Comparison of ENCODE assay signal across 8 mouse cellular contexts in the genomic region with DNA sequence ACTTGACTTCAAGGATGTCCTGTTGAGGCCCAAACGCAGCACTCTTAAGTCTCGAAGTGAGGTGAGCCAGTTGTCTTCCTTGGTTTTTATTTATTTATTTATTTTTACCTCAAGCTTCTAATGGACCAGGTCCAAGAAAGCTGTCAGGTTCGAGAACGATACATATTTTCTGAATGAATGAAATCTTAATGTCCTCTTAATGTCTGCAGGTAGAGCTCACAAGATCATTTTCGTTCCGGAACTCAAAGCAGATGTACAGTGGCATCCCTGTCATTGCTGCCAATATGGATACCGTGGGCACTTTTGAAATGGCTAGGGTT. TPM values are rescaled to one million over a fixed set of nuclear protein-coding genes. Genes with fewer than 3 reads are reported as not detected.
DNase-seq lines count a peak whose midpoint lies in the region; ATAC-seq and TF ChIP-seq lines count a peak whose summit lies in the region.

No protein-coding gene starts in this region.

- WGBS in lung, embryonic 15.5 days: 68% methylated on average over 7 of the region's 7 CpGs
- WGBS in limb, embryonic 10.5 days: 81% methylated on average over 7 of the region's 7 CpGs
- 82% methylated on average over 7 of the region's 7 CpGs for WGBS in neural tube, embryonic 14.5 days

- no peaks in the 10 kb centered on the region for H3K27me3 ChIP-seq in lung, embryonic 15.5 days
- H3K27me3 ChIP-seq in limb, embryonic 10.5 days (ENCODE audit: low read depth, poor library complexity, severe bottlenecking): no peaks in the 10 kb centered on the region
- no peaks in the 10 kb centered on the region for H3K27me3 ChIP-seq in neural tube, embryonic 14.5 days (ENCODE audit: control insufficient read depth, insufficient read depth, low read length)

- TF ChIP-seq POLR2A in embryonic fibroblast, embryonic 13.5 days (IDR thresholded peaks at IDR 0.05; ENCODE audit: low read depth, low read length): no peak; the same call in 1 of the 2 replicates

- H3K4me1 ChIP-seq in lung, embryonic 15.5 days: peaks cover 18% of the 10 kb centered on the region
- H3K4me1 ChIP-seq in embryonic fibroblast, embryonic 13.5 days (ENCODE audit: control insufficient read depth, insufficient read depth, low read length): no peaks in the 10 kb centered on the region
- peaks cover 23% of the 10 kb centered on the region for H3K4me1 ChIP-seq in limb, embryonic 10.5 days
- peaks cover 12% of the 10 kb centered on the region for H3K4me1 ChIP-seq in neural tube, embryonic 14.5 days (ENCODE audit: control insufficient read depth, insufficient read depth, low read length)

- H3K27ac ChIP-seq in lung, embryonic 15.5 days: no peak overlapping the region
- peak overlapping the region; percentile 78 for H3K27ac ChIP-seq in embryonic fibroblast, embryonic 13.5 days (ENCODE audit: insufficient read depth, low read length)
- peak overlapping the region; percentile 94 for H3K27ac ChIP-seq in limb, embryonic 10.5 days
- H3K27ac ChIP-seq in neural tube, embryonic 14.5 days (ENCODE audit: low read depth, low read length): no peak overlapping the region

- no peak for ATAC-seq in lung, embryonic 15.5 days (ENCODE audit: borderline replicate concordance, extremely low read depth, low FRiP score, low TSS enrichment)
- ATAC-seq in neural tube, embryonic 14.5 days (ENCODE audit: low read depth): no peak
- ATAC-seq in granulocyte monocyte progenitor cell, adult 5-6 weeks (replicated peaks; ENCODE audit: poor library complexity, severe bottlenecking): no peak

- H3K4me3 ChIP-seq in lung, embryonic 15.5 days: peak overlapping the region; percentile 85
- H3K4me3 ChIP-seq in embryonic fibroblast, embryonic 13.5 days (ENCODE audit: insufficient read depth, low read length): peak overlapping the region; percentile 54
- peak overlapping the region; percentile 87 for H3K4me3 ChIP-seq in limb, embryonic 10.5 days
- H3K4me3 ChIP-seq in neural tube, embryonic 14.5 days (ENCODE audit: low read depth, low read length): peak overlapping the region; percentile 67

- peaks cover 37% of the 10 kb centered on the region for H3K36me3 ChIP-seq in lung, embryonic 15.5 days
- peaks cover 53% of the 10 kb centered on the region for H3K36me3 ChIP-seq in limb, embryonic 10.5 days
- H3K36me3 ChIP-seq in neural tube, embryonic 14.5 days (ENCODE audit: control insufficient read depth, insufficient read depth, low read length): peaks cover 14% of the 10 kb centered on the region

- no peaks in the 10 kb centered on the region for H3K9me3 ChIP-seq in lung, embryonic 15.5 days
- no peaks in the 10 kb centered on the region for H3K9me3 ChIP-seq in limb, embryonic 10.5 days (replicated peaks)
- no peaks in the 10 kb centered on the region for H3K9me3 ChIP-seq in neural tube, embryonic 14.5 days (ENCODE audit: control insufficient read depth, low read length)

- no peak for TF ChIP-seq CTCF in embryonic fibroblast, embryonic 13.5 days (IDR thresholded peaks at IDR 0.05; ENCODE audit: borderline replicate concordance, insufficient read depth, low read length)

- H3K4me2 ChIP-seq in lung, embryonic 15.5 days: peak overlapping the region; percentile 81
- H3K4me2 ChIP-seq in neural tube, embryonic 14.5 days (ENCODE audit: low read depth, low read length): peak overlapping the region; percentile 57

- DNase-seq in lung, postnatal 25 days (ENCODE audit: low spot score): no peak
- DNase-seq in limb, embryonic 10.5 days (ENCODE audit: low spot score): no peak
- DNase-seq in cerebellum, adult 11 months: no peak
- no peak for DNase-seq in adrenal gland, adult (ENCODE audit: inconsistent age in 2 of 2, low spot score in 1 of 2)

- peak overlapping the region; percentile 38 for H3K9ac ChIP-seq in lung, embryonic 15.5 days
- no peak overlapping the region; the same call in 1 of the 2 replicates for H3K9ac ChIP-seq in neural tube, embryonic 14.5 days (replicated peaks; ENCODE audit: low read depth, low read length)

RNA-seq across cellular contexts. Expression of a gene that starts 0.8 kb away (rescaled TPM):
- 509 and 542 TPM in 2 replicates for polyA plus RNA-seq in lung, embryonic 15.5 days (2015; fragmentation: Nextera tagmentation; extraction: Ambion mirVana)
- 287 and 295 TPM in 2 replicates for polyA plus RNA-seq in embryonic fibroblast, embryonic 13.5 days (2011; ENCODE audit: insufficient read length, low read depth, missing spikeins)
- 649 and 655 TPM in 2 replicates for polyA plus RNA-seq in limb, embryonic 10.5 days (2016; fragmentation: Nextera tagmentation; extraction: Ambion mirVana)
- polyA plus RNA-seq in neural tube, embryonic 14.5 days (2014; fragmentation: Nextera tagmentation; extraction: Ambion mirVana): 550 and 603 TPM in 2 replicates
- total RNA-seq in granulocyte monocyte progenitor cell, adult 5-6 weeks (2014; fragmentation: Nextera tagmentation): 364 and 474 TPM in 2 replicates
- 274 and 353 TPM in 2 replicates for total RNA-seq in granulocyte monocyte progenitor cell, adult 5-6 weeks (2017)

RNA-seq across cellular contexts. Expression of a gene that starts 1.0 kb away (rescaled TPM):
- polyA plus RNA-seq in lung, embryonic 15.5 days (2015; fragmentation: Nextera tagmentation; extraction: Ambion mirVana): 60.2 and 68.1 TPM in 2 replicates
- polyA plus RNA-seq in embryonic fibroblast, embryonic 13.5 days (2011; ENCODE audit: insufficient read length, low read depth, missing spikeins): 33.6 and 34.1 TPM in 2 replicates
- 55.8 and 60.8 TPM in 2 replicates for polyA plus RNA-seq in limb, embryonic 10.5 days (2016; fragmentation: Nextera tagmentation; extraction: Ambion mirVana)
- polyA plus RNA-seq in neural tube, embryonic 14.5 days (2014; fragmentation: Nextera tagmentation; extraction: Ambion mirVana): 42.5 and 43.7 TPM in 2 replicates
- 33.9 and 37.7 TPM in 2 replicates for total RNA-seq in granulocyte monocyte progenitor cell, adult 5-6 weeks (2014; fragmentation: Nextera tagmentation)
- 47.1 and 57.0 TPM in 2 replicates for total RNA-seq in granulocyte monocyte progenitor cell, adult 5-6 weeks (2017)

RNA-seq across cellular contexts. Expression of a gene that starts 8.9 kb away (rescaled TPM):
- polyA plus RNA-seq in lung, embryonic 15.5 days (2015; fragmentation: Nextera tagmentation; extraction: Ambion mirVana): 46.9 and 48.3 TPM in 2 replicates
- polyA plus RNA-seq in embryonic fibroblast, embryonic 13.5 days (2011; ENCODE audit: insufficient read length, low read depth, missing spikeins): 19.7 and 20.8 TPM in 2 replicates
- 66.2 and 77.9 TPM in 2 replicates for polyA plus RNA-seq in limb, embryonic 10.5 days (2016; fragmentation: Nextera tagmentation; extraction: Ambion mirVana)
- polyA plus RNA-seq in neural tube, embryonic 14.5 days (2014; fragmentation: Nextera tagmentation; extraction: Ambion mirVana): 28.3 and 28.6 TPM in 2 replicates
- 19.0 and 24.0 TPM in 2 replicates for total RNA-seq in granulocyte monocyte progenitor cell, adult 5-6 weeks (2014; fragmentation: Nextera tagmentation)
- total RNA-seq in granulocyte monocyte progenitor cell, adult 5-6 weeks (2017): 25.7 and 27.0 TPM in 2 replicates

RNA-seq across cellular contexts. Expression of a gene that starts 12.4 kb away (rescaled TPM):
- 56.5 TPM in 2 replicates for polyA plus RNA-seq in lung, embryonic 15.5 days (2015; fragmentation: Nextera tagmentation; extraction: Ambion mirVana)
- polyA plus RNA-seq in embryonic fibroblast, embryonic 13.5 days (2011; ENCODE audit: insufficient read length, low read depth, missing spikeins): 28.9 and 30.0 TPM in 2 replicates
- polyA plus RNA-seq in limb, embryonic 10.5 days (2016; fragmentation: Nextera tagmentation; extraction: Ambion mirVana): 58.8 and 67.0 TPM in 2 replicates
- 69.0 and 75.5 TPM in 2 replicates for polyA plus RNA-seq in neural tube, embryonic 14.5 days (2014; fragmentation: Nextera tagmentation; extraction: Ambion mirVana)
- 22.9 and 29.3 TPM in 2 replicates for total RNA-seq in granulocyte monocyte progenitor cell, adult 5-6 weeks (2014; fragmentation: Nextera tagmentation)
- 21.5 and 22.6 TPM in 2 replicates for total RNA-seq in granulocyte monocyte progenitor cell, adult 5-6 weeks (2017)

RNA-seq across cellular contexts. Expression of a gene that starts 22.7 kb away (rescaled TPM):
- polyA plus RNA-seq in lung, embryonic 15.5 days (2015; fragmentation: Nextera tagmentation; extraction: Ambion mirVana): 0.88 and 1.1 TPM in 2 replicates
- polyA plus RNA-seq in embryonic fibroblast, embryonic 13.5 days (2011; ENCODE audit: insufficient read length, low read depth, missing spikeins): 0.73 and 0.81 TPM in 2 replicates
- polyA plus RNA-seq in limb, embryonic 10.5 days (2016; fragmentation: Nextera tagmentation; extraction: Ambion mirVana): 0.60 and 0.61 TPM in 2 replicates
- polyA plus RNA-seq in neural tube, embryonic 14.5 days (2014; fragmentation: Nextera tagmentation; extraction: Ambion mirVana): 0.24 TPM in 1 of 2 replicates, not detected in the other
- 3.0 TPM in 1 of 2 replicates, not detected in the other for total RNA-seq in granulocyte monocyte progenitor cell, adult 5-6 weeks (2014; fragmentation: Nextera tagmentation)
- total RNA-seq in granulocyte monocyte progenitor cell, adult 5-6 weeks (2017): 1.1 TPM in 1 of 2 replicates, not detected in the other

Comparison
In these comparisons a context has a peak if more than half of its experiments do, and no peak if none do; other contexts are left out.
1. H3K27ac ChIP-seq: peak in embryonic fibroblast, embryonic 13.5 days (single experiment) and limb, embryonic 10.5 days (single experiment); none in lung, embryonic 15.5 days (single experiment) and neural tube, embryonic 14.5 days (single experiment).
2. Peak in every context shown above with its lines, with median percentiles within 50 percentile points of each other: H3K4me3 ChIP-seq.